8 mouse cellular contexts compared by ENCODE assay signal in the genomic region with DNA sequence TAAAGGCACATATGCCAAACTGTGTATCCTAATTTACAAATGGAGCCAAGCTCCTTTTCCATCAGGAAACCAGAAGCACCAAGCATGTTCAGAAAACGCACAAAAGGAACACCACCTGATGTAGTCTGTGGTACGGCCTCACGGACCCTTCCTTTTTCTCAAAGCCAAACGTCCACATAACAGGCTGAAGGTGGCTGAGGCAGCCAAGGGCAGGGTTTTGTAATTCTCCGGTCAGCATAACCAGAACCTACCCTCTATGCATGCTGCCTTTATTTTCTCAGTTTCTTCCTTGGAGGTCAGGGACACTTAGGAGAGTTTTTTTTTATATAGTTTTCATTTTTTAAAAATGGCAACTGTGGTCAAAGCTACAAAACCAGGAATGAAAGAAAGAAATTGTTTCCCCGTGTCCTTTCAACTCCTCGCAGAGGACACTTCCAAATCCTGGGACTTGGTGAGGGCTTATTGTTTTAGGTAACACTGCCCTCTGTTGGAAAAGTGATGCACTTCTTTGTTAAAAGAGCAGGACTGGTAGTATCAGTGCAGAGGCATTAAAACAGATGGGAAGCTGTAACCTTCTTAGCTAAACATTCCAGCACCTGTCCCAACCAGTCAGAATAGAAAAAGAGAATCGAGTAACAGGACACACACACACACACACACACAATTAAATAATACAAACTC.
DNase-seq lines count a peak whose midpoint lies in the region; TF ChIP-seq lines count a peak whose summit lies in the region.

No protein-coding gene starts in this region.

- 36% methylated on average over 8 of the region's 8 CpGs for WGBS in cerebellum, adult 2 months

- no peak overlapping the region for H3K4me3 ChIP-seq in cerebellum, adult 2 months (replicated peaks; ENCODE audit: insufficient read depth, low read depth, low read length)

- TF ChIP-seq POLR2A in cerebellum, adult 2 months (IDR thresholded peaks at IDR 0.05; ENCODE audit: borderline replicate concordance, insufficient read depth, low read length) = no peak

- peak; percentile 14 for DNase-seq in gastrocnemius, adult 18-20 months (ENCODE audit: low spot score)
- DNase-seq in gastrocnemius, adult 8-10 months (ENCODE audit: low spot score in 2 of 2) = no peak
- DNase-seq in A20 (ENCODE audit: low read depth, low spot score) = peak; percentile 42
- peak in 1 of 2 experiments; percentile 41 for DNase-seq in cerebellum, adult 2 months
- peak; percentile 23 to 82 for DNase-seq in frontal cortex, adult 2 months (ENCODE audit: extremely low spot score in 1 of 2, low spot score in 1 of 2)
- peak; percentile 2 to 75 for DNase-seq in layer of hippocampus, adult 18-20 months (ENCODE audit: low spot score in 2 of 2)
- DNase-seq in mesoderm, embryonic 11.5 days (ENCODE audit: low read depth, low spot score) = peak; percentile 74
- no peak for DNase-seq in T-cell, adult 2 months (ENCODE audit: low spot score)

- no peaks in the 10 kb centered on the region for H3K4me1 ChIP-seq in cerebellum, adult 2 months (ENCODE audit: control insufficient read depth, insufficient read depth, low read length)

- H3K27ac ChIP-seq in cerebellum, adult 2 months (ENCODE audit: insufficient read depth, low read length) = no peak overlapping the region

- TF ChIP-seq CTCF in cerebellum, adult 2 months (IDR thresholded peaks at IDR 0.05; ENCODE audit: borderline replicate concordance, insufficient read depth, low read depth, low read length) = peak; percentile 48; the same call in 1 of the 2 replicates

- H3K27me3 ChIP-seq in cerebellum, adult 2 months (ENCODE audit: control insufficient read depth, insufficient read depth, low read length) = no peaks in the 10 kb centered on the region; the same call in 1 of the 2 replicates

Comparison
In these comparisons a context has a peak if more than half of its experiments do, and no peak if none do; other contexts are left out.
1. DNase-seq: peak in gastrocnemius, adult 18-20 months (single experiment), A20 (single experiment), frontal cortex, adult 2 months (2 of 2), layer of hippocampus, adult 18-20 months (2 of 2) and mesoderm, embryonic 11.5 days (single experiment); none in gastrocnemius, adult 8-10 months (0 of 2) and T-cell, adult 2 months (single experiment).